Mouse (Mus musculus) stomach, postnatal 0 days (tissue): Measurements from ENCODE around the gene Gabpb2.

Experiments used
- CTCF ChIP-seq: IDR thresholded peaks from 2 replicates; pipeline ENCODE4 v1.5.1; 2016; ENCODE audit warnings: antibody characterized with exemption, low read depth, mild to moderate bottlenecking, moderate library complexity
- EP300 ChIP-seq: optimal IDR thresholded peaks from 2 replicates; pipeline ENCODE3; 2016; ENCODE audit warnings: antibody characterized with exemption

- TF ChIP-seq CTCF (no peak), EP300 (no peak)
Measured at GRCm38 (mm10) chr3:95136336-95136735, 81.4 kb downstream of the Gabpb2 start.
